In genomic region chr16:37686834-37687233, GRCm38 (mm10) we compare ENCODE assay signal across 15 mouse cellular contexts. TPM values are rescaled to one million over a fixed set of nuclear protein-coding genes. Genes with fewer than 3 reads are reported as not detected.
DNase-seq lines count a peak whose midpoint lies in the region; ATAC-seq lines count a peak whose summit lies in the region.
"Had no signal": no experiment of that assay in that cellular context is flagged by ENCODE, and none has a peak within 500 bp of the region (broad histone marks: within the 10 kb centered on the region; RNA-seq: fewer than 3 reads in every experiment).

No protein-coding gene starts in this region.

- no peak for ATAC-seq in midbrain, embryonic 12.5 days (ENCODE audit: low FRiP score, low read depth)
- ATAC-seq in midbrain, embryonic 14.5 days (ENCODE audit: low FRiP score, low TSS enrichment): no peak
- no peak for ATAC-seq in hindbrain, embryonic 13.5 days (ENCODE audit: low FRiP score)
- no peak for ATAC-seq in neural tube, embryonic 15.5 days (ENCODE audit: low FRiP score)
- ATAC-seq: Patski had no signal

- peak overlapping the region; percentile 59; the same call in 1 of the 2 replicates for H3K27ac ChIP-seq in heart, embryonic 10.5 days
- H3K27ac ChIP-seq in midbrain, embryonic 12.5 days (replicated peaks): peak overlapping the region; percentile 87
- no peak overlapping the region for H3K27ac ChIP-seq in midbrain, embryonic 14.5 days (replicated peaks; ENCODE audit: low read depth, low read length)
- H3K27ac ChIP-seq in hindbrain, embryonic 13.5 days: peak overlapping the region; percentile 13; the same call in 1 of the 2 replicates
- H3K27ac ChIP-seq in neural tube, embryonic 15.5 days (replicated peaks): 0 out of 2 replicates have a peak overlapping the region, but pooled peaks have one; percentile 19

- 52% methylated on average over 12 of the region's 12 CpGs for WGBS in heart, embryonic 10.5 days
- 73% methylated on average over 12 of the region's 12 CpGs for WGBS in midbrain, embryonic 12.5 days
- WGBS in midbrain, embryonic 14.5 days: 72% methylated on average over 12 of the region's 12 CpGs
- WGBS in hindbrain, embryonic 13.5 days: 56% methylated on average over 12 of the region's 12 CpGs
- WGBS in neural tube, embryonic 15.5 days: 64% methylated on average over 12 of the region's 12 CpGs

- DNase-seq in heart, embryonic 10.5 days (ENCODE audit: low spot score): no peak
- DNase-seq in heart, postnatal 14 days: no peak
- no peak for DNase-seq in midbrain, embryonic 14.5 days
- no peak for DNase-seq in left cerebral cortex, adult 9 months (ENCODE audit: low spot score in 2 of 2)
- no peak for DNase-seq in gastrocnemius, adult 18-20 months (ENCODE audit: low spot score)
- DNase-seq: adrenal gland, adult 8-10 months; cerebellum, postnatal 36 days; kidney, adult 11 months; kidney, postnatal 25 days; lung, adult 18-20 months; thymus, postnatal 4 days had no signal

- peak overlapping the region; percentile 3; the same call in 1 of the 2 replicates for H3K4me3 ChIP-seq in heart, embryonic 10.5 days
- no peak overlapping the region for H3K4me3 ChIP-seq in midbrain, embryonic 12.5 days
- no peak overlapping the region for H3K4me3 ChIP-seq in midbrain, embryonic 14.5 days (replicated peaks; ENCODE audit: low read depth, low read length)
- H3K4me3 ChIP-seq in hindbrain, embryonic 13.5 days: no peak overlapping the region
- H3K4me3 ChIP-seq in neural tube, embryonic 15.5 days (replicated peaks): no peak overlapping the region

- no peaks in the 10 kb centered on the region for H3K27me3 ChIP-seq in heart, embryonic 10.5 days (ENCODE audit: insufficient read depth, poor library complexity, severe bottlenecking)
- H3K27me3 ChIP-seq in midbrain, embryonic 12.5 days: no peaks in the 10 kb centered on the region
- H3K27me3 ChIP-seq in midbrain, embryonic 14.5 days (ENCODE audit: control insufficient read depth, insufficient read depth, low read length): no peaks in the 10 kb centered on the region
- no peaks in the 10 kb centered on the region for H3K27me3 ChIP-seq in hindbrain, embryonic 13.5 days
- H3K27me3 ChIP-seq in neural tube, embryonic 15.5 days (replicated peaks): no peaks in the 10 kb centered on the region
- H3K27me3 ChIP-seq: Patski had no signal

- intact Hi-C loops in heart, postnatal 14 days (cut with DNase I): loop anchor here (5.0 kb wide), 2 partner anchors 180 to 510 kb away; partner anchors contain the start of gene Lrrc58

- H3K4me1 ChIP-seq in heart, embryonic 10.5 days: peaks cover 76% of the 10 kb centered on the region
- H3K4me1 ChIP-seq in midbrain, embryonic 12.5 days: peaks cover 37% of the 10 kb centered on the region
- H3K4me1 ChIP-seq in midbrain, embryonic 14.5 days (ENCODE audit: control insufficient read depth, insufficient read depth, low read length): peaks cover 42% of the 10 kb centered on the region
- H3K4me1 ChIP-seq in hindbrain, embryonic 13.5 days (replicated peaks): peaks cover 49% of the 10 kb centered on the region
- peaks cover 48% of the 10 kb centered on the region for H3K4me1 ChIP-seq in neural tube, embryonic 15.5 days

- no peaks in the 10 kb centered on the region for H3K9me3 ChIP-seq in heart, embryonic 10.5 days
- no peaks in the 10 kb centered on the region for H3K9me3 ChIP-seq in midbrain, embryonic 12.5 days
- H3K9me3 ChIP-seq in midbrain, embryonic 14.5 days (ENCODE audit: control insufficient read depth, low read length): no peaks in the 10 kb centered on the region
- no peaks in the 10 kb centered on the region for H3K9me3 ChIP-seq in hindbrain, embryonic 13.5 days
- H3K9me3 ChIP-seq in neural tube, embryonic 15.5 days (replicated peaks): no peaks in the 10 kb centered on the region

- no peak overlapping the region for H3K4me2 ChIP-seq in midbrain, embryonic 12.5 days (replicated peaks)
- no peak overlapping the region for H3K4me2 ChIP-seq in midbrain, embryonic 14.5 days (ENCODE audit: low read length)
- H3K4me2 ChIP-seq in hindbrain, embryonic 13.5 days: no peak overlapping the region
- H3K4me2 ChIP-seq in neural tube, embryonic 15.5 days: no peak overlapping the region

- no peak overlapping the region for H3K9ac ChIP-seq in midbrain, embryonic 12.5 days (replicated peaks)
- H3K9ac ChIP-seq in midbrain, embryonic 14.5 days (replicated peaks; ENCODE audit: low read length): no peak overlapping the region
- no peak overlapping the region for H3K9ac ChIP-seq in hindbrain, embryonic 13.5 days
- H3K9ac ChIP-seq in neural tube, embryonic 15.5 days (replicated peaks): no peak overlapping the region

- H3K36me3 ChIP-seq in heart, embryonic 10.5 days: no peaks in the 10 kb centered on the region
- no peaks in the 10 kb centered on the region for H3K36me3 ChIP-seq in midbrain, embryonic 12.5 days
- no peaks in the 10 kb centered on the region for H3K36me3 ChIP-seq in midbrain, embryonic 14.5 days (ENCODE audit: control insufficient read depth, insufficient read depth, low read length)
- no peaks in the 10 kb centered on the region for H3K36me3 ChIP-seq in hindbrain, embryonic 13.5 days
- H3K36me3 ChIP-seq in neural tube, embryonic 15.5 days: no peaks in the 10 kb centered on the region

RNA-seq across cellular contexts. Expression of gene Ndufb4, which starts 32.6 kb away (rescaled TPM):
- polyA plus RNA-seq in heart, embryonic 10.5 days (2016; fragmentation: Nextera tagmentation; extraction: Ambion mirVana): 61.3 and 67.0 TPM in 2 replicates
- 100 to 1,000 TPM; 124 to 140 TPM for total RNA-seq in heart, postnatal 14 days (2021)
- 64.0 and 65.8 TPM in 2 replicates for polyA plus RNA-seq in midbrain, embryonic 12.5 days (2016; fragmentation: Nextera tagmentation; extraction: Ambion mirVana)
- 68.6 and 76.9 TPM in 2 replicates for polyA plus RNA-seq in midbrain, embryonic 14.5 days (2014; fragmentation: Nextera tagmentation; extraction: Ambion mirVana)
- polyA plus RNA-seq in hindbrain, embryonic 13.5 days (2015; fragmentation: Nextera tagmentation; extraction: Ambion mirVana): 63.0 and 67.1 TPM in 2 replicates
- polyA plus RNA-seq in neural tube, embryonic 15.5 days (2015; fragmentation: Nextera tagmentation; extraction: Ambion mirVana): 60.2 and 69.7 TPM in 2 replicates
- 100 to 1,000 TPM; 198 to 200 TPM for total RNA-seq in gastrocnemius, adult 18-20 months (2021)
